Mouse (Mus musculus): Measurements from ENCODE around the gene Sugt1.

- no peak for TF ChIP-seq EP300 (IDR thresholded peaks at IDR 0.05; ENCODE audit: low read depth in 1 of 2, low read length in 2 of 2)
- no peak for TF ChIP-seq CTCF (IDR thresholded peaks at IDR 0.05 in 2 of 3, conservative IDR thresholded peaks at IDR 0.05 in 1 of 3; ENCODE audit: control insufficient read depth in 1 of 3, insufficient read depth in 1 of 3, low read depth in 2 of 3, low read length in 3 of 3, poor library complexity in 1 of 3, severe bottlenecking in 1 of 3)
- TF ChIP-seq MAX (IDR thresholded peaks at IDR 0.05; ENCODE audit: low read length), result no peak
- TF ChIP-seq TBP (IDR thresholded peaks at IDR 0.05; ENCODE audit: low read depth, low read length), result no peak
- no peak for TF ChIP-seq BHLHE40 (IDR thresholded peaks at IDR 0.05; ENCODE audit: borderline replicate concordance, low read depth, low read length)
- TF ChIP-seq POLR2A (IDR thresholded peaks at IDR 0.05; ENCODE audit: control insufficient read depth in 1 of 2, insufficient read depth in 1 of 2, low read depth in 1 of 2, low read length in 2 of 2, poor library complexity in 1 of 2), result no peak
- no peak for TF ChIP-seq ZC3H11A (IDR thresholded peaks at IDR 0.05; ENCODE audit: low read depth, low read length)
- TF ChIP-seq NRF1 (IDR thresholded peaks at IDR 0.05; ENCODE audit: insufficient read depth, low read depth, low read length, poor library complexity, severe bottlenecking), result no peak
- no peak for TF ChIP-seq HCFC1 (IDR thresholded peaks at IDR 0.05; ENCODE audit: low read depth, low read length)
Observed at GRCm38 (mm10) chr14:79658286-79658685, 70.8 kb downstream of the Sugt1 start.

Data from MEL (cell line).